Mouse (Mus musculus): ENCODE measurements around the gene Kras. TPM values are rescaled to one million over a fixed set of nuclear protein-coding genes. Genes with fewer than 3 reads are reported as not detected.

Kras gene
- polyA plus RNA-seq, 1 experiment from 2014 or later = 44.1 TPM

- Histone ChIP-seq H3K4me1 (ENCODE audit: control insufficient read depth, low read depth, low read length) (no peaks in the 10 kb centered on the region), H3K9me3 (replicated peaks; ENCODE audit: control insufficient read depth, low read length) (no peaks in the 10 kb centered on the region), H3K36me3 (ENCODE audit: control insufficient read depth, insufficient read depth) (no peaks in the 10 kb centered on the region), H3K4me3 (ENCODE audit: low read depth, low read length) (no peak overlapping the region), H3K4me2 (ENCODE audit: low read depth, low read length) (no peak overlapping the region), H3K27me3 (ENCODE audit: control insufficient read depth, insufficient read depth, low read depth, low read length) (no peaks in the 10 kb centered on the region), H3K27ac (ENCODE audit: low read length) (no peak overlapping the region), H3K9ac (ENCODE audit: low read depth, low read length) (no peak overlapping the region)
- ATAC-seq (ENCODE audit: low read depth) = no peak
- 70% methylated on average over 1 of the region's 1 CpGs for WGBS (ENCODE audit: insufficient replicate concordance)
Measured at GRCm38 (mm10) chr6:145186096-145186495, 63.9 kb downstream of the Kras start.

- Histone ChIP-seq H3K9ac (ENCODE audit: low read depth, low read length) (no peak overlapping the region), H3K27ac (ENCODE audit: low read length) (no peak overlapping the region), H3K27me3 (ENCODE audit: control insufficient read depth, insufficient read depth, low read depth, low read length) (no peaks in the 10 kb centered on the region), H3K36me3 (ENCODE audit: control insufficient read depth, insufficient read depth) (no peaks in the 10 kb centered on the region), H3K4me2 (ENCODE audit: low read depth, low read length) (no peak overlapping the region), H3K9me3 (replicated peaks; ENCODE audit: control insufficient read depth, low read length) (no peaks in the 10 kb centered on the region), H3K4me1 (ENCODE audit: control insufficient read depth, low read depth, low read length) (no peaks in the 10 kb centered on the region), H3K4me3 (ENCODE audit: low read depth, low read length) (no peak overlapping the region)
- ATAC-seq (ENCODE audit: low read depth) = no peak
- 45% methylated on average over 8 of the region's 8 CpGs for WGBS (ENCODE audit: insufficient replicate concordance)
Measured at GRCm38 (mm10) chr6:145182044-145182443, 68.0 kb downstream of the Kras start.

- no peaks in the 10 kb centered on the region for H3K9me3 ChIP-seq (replicated peaks; ENCODE audit: control insufficient read depth, low read length)
- ATAC-seq (ENCODE audit: low read depth) = no peak; the same call in 1 of the 2 replicates
- H3K4me2 ChIP-seq (ENCODE audit: low read depth, low read length) = no peak overlapping the region
- H3K27me3 ChIP-seq (ENCODE audit: control insufficient read depth, insufficient read depth, low read depth, low read length) = no peaks in the 10 kb centered on the region
- WGBS (ENCODE audit: insufficient replicate concordance) = 41% methylated on average over 6 of the region's 6 CpGs
- no peaks in the 10 kb centered on the region for H3K36me3 ChIP-seq (ENCODE audit: control insufficient read depth, insufficient read depth)
- no peaks in the 10 kb centered on the region; the same call in 1 of the 2 replicates for H3K4me1 ChIP-seq (ENCODE audit: control insufficient read depth, low read depth, low read length)
- no peak overlapping the region for H3K27ac ChIP-seq (ENCODE audit: low read length)
- no peak overlapping the region for H3K4me3 ChIP-seq (ENCODE audit: low read depth, low read length)
- H3K9ac ChIP-seq (ENCODE audit: low read depth, low read length) = no peak overlapping the region
Measured at GRCm38 (mm10) chr6:145179665-145180064, 70.4 kb downstream of the Kras start.

- Histone ChIP-seq H3K9ac (ENCODE audit: low read depth, low read length) (no peak overlapping the region), H3K36me3 (ENCODE audit: control insufficient read depth, insufficient read depth) (no peaks in the 10 kb centered on the region), H3K27me3 (ENCODE audit: control insufficient read depth, insufficient read depth, low read depth, low read length) (no peaks in the 10 kb centered on the region), H3K4me3 (ENCODE audit: low read depth, low read length) (no peak overlapping the region), H3K27ac (ENCODE audit: low read length) (no peak overlapping the region), H3K9me3 (replicated peaks; ENCODE audit: control insufficient read depth, low read length) (no peaks in the 10 kb centered on the region), H3K4me2 (ENCODE audit: low read depth, low read length) (no peak overlapping the region), H3K4me1 (ENCODE audit: control insufficient read depth, low read depth, low read length) (no peaks in the 10 kb centered on the region; the same call in 1 of the 2 replicates)
- ATAC-seq (ENCODE audit: low read depth) = no peak
- WGBS (ENCODE audit: insufficient replicate concordance) = 68% methylated on average over 10 of the region's 10 CpGs
Measured at GRCm38 (mm10) chr6:145176474-145176873, 73.6 kb downstream of the Kras start.

GRCm38 (mm10) chr6:145175571-145175981, 74.5 kb downstream of the Kras start:
- no peak overlapping the region for H3K4me2 ChIP-seq (ENCODE audit: low read depth, low read length)
- ATAC-seq (ENCODE audit: low read depth) = no peak

GRCm38 (mm10) chr6:145173781-145174191, 76.3 kb downstream of the Kras start:
- no peaks in the 10 kb centered on the region; the same call in 1 of the 2 replicates for H3K4me1 ChIP-seq (ENCODE audit: control insufficient read depth, low read depth, low read length)
- no peak overlapping the region for H3K4me2 ChIP-seq (ENCODE audit: low read depth, low read length)
- WGBS (ENCODE audit: insufficient replicate concordance) = 42% methylated on average over 11 of the region's 11 CpGs
- no peak overlapping the region for H3K9ac ChIP-seq (ENCODE audit: low read depth, low read length)
- no peaks in the 10 kb centered on the region for H3K36me3 ChIP-seq (ENCODE audit: control insufficient read depth, insufficient read depth)
- no peak overlapping the region for H3K27ac ChIP-seq (ENCODE audit: low read length)
- ATAC-seq (ENCODE audit: low read depth) = peak; percentile 56
- H3K27me3 ChIP-seq (ENCODE audit: control insufficient read depth, insufficient read depth, low read depth, low read length) = no peaks in the 10 kb centered on the region
- H3K9me3 ChIP-seq (replicated peaks; ENCODE audit: control insufficient read depth, low read length) = no peaks in the 10 kb centered on the region
- H3K4me3 ChIP-seq (ENCODE audit: low read depth, low read length) = no peak overlapping the region

More at GRCm38 (mm10) chr6:145175571-145175981, 74.5 kb downstream of the Kras start:
- no peak overlapping the region for H3K27ac ChIP-seq (ENCODE audit: low read length)
- H3K9ac ChIP-seq (ENCODE audit: low read depth, low read length) = no peak overlapping the region
- WGBS (ENCODE audit: insufficient replicate concordance) = 47% methylated on average over 9 of the region's 9 CpGs
- no peaks in the 10 kb centered on the region; the same call in 1 of the 2 replicates for H3K4me1 ChIP-seq (ENCODE audit: control insufficient read depth, low read depth, low read length)
- H3K4me3 ChIP-seq (ENCODE audit: low read depth, low read length) = no peak overlapping the region
- H3K27me3 ChIP-seq (ENCODE audit: control insufficient read depth, insufficient read depth, low read depth, low read length) = no peaks in the 10 kb centered on the region
- H3K9me3 ChIP-seq (replicated peaks; ENCODE audit: control insufficient read depth, low read length) = no peaks in the 10 kb centered on the region
- no peaks in the 10 kb centered on the region for H3K36me3 ChIP-seq (ENCODE audit: control insufficient read depth, insufficient read depth)

GRCm38 (mm10) chr6:145171892-145172606, 78.0 kb downstream of the Kras start:
- H3K4me3 ChIP-seq (ENCODE audit: low read depth, low read length) = no peak overlapping the region
- H3K9me3 ChIP-seq (replicated peaks; ENCODE audit: control insufficient read depth, low read length) = no peaks in the 10 kb centered on the region
- no peak overlapping the region for H3K9ac ChIP-seq (ENCODE audit: low read depth, low read length)
- no peaks in the 10 kb centered on the region; the same call in 1 of the 2 replicates for H3K4me1 ChIP-seq (ENCODE audit: control insufficient read depth, low read depth, low read length)
- no peaks in the 10 kb centered on the region for H3K27me3 ChIP-seq (ENCODE audit: control insufficient read depth, insufficient read depth, low read depth, low read length)
- H3K4me2 ChIP-seq (ENCODE audit: low read depth, low read length) = no peak overlapping the region
- WGBS (ENCODE audit: insufficient replicate concordance) = 73% methylated on average over 14 of the region's 14 CpGs
- H3K36me3 ChIP-seq (ENCODE audit: control insufficient read depth, insufficient read depth) = no peaks in the 10 kb centered on the region
- no peak for ATAC-seq (ENCODE audit: low read depth)
- no peak overlapping the region for H3K27ac ChIP-seq (ENCODE audit: low read length)

Other genes with a start within 250 kb of the Kras start
- gene Bcat1, start 174.1 kb downstream of the Kras start, polyA plus RNA-seq (2015; fragmentation: Nextera tagmentation; extraction: Ambion mirVana) = 0.96 and 1.2 TPM in 2 replicates
- 16.1 and 17.5 TPM in 2 replicates for gene Lrmp, start 134.6 kb downstream of the Kras start, polyA plus RNA-seq (2015; fragmentation: Nextera tagmentation; extraction: Ambion mirVana)
- gene Casc1, start 39.2 kb downstream of the Kras start, polyA plus RNA-seq (2015; fragmentation: Nextera tagmentation; extraction: Ambion mirVana) = 0.12 and 0.13 TPM in 2 replicates
- gene Etfrf1, start 39.1 kb downstream of the Kras start, polyA plus RNA-seq (2015; fragmentation: Nextera tagmentation; extraction: Ambion mirVana) = 18.6 and 19.9 TPM in 2 replicates